Mouse (Mus musculus): ENCODE results near the gene Rab23. TPM values are rescaled to one million over a fixed set of nuclear protein-coding genes. Genes with fewer than 3 reads are reported as not detected.
A peak's percentile ranks its signal among the peaks of the same experiment; 100 is the strongest.

Rab23 gene
- polyA plus RNA-seq, 1 experiment from 2014 or later: 13.5 TPM

- peak overlapping the region; percentile 89 for H3K9ac ChIP-seq (ENCODE audit: low read length)
- peak overlapping the region; percentile 71 to 79 for H3K4me3 ChIP-seq (ENCODE audit: control insufficient read depth in 1 of 2, insufficient read depth in 1 of 2, low read depth in 1 of 2, low read length in 2 of 2)
- H3K27me3 ChIP-seq (ENCODE audit: control insufficient read depth, insufficient read depth, low read length): no peaks in the 10 kb centered on the region
- peak; percentile 33; the same call in 1 of the 2 replicates for ATAC-seq (ENCODE audit: insufficient number of reproducible peaks, insufficient read depth, low FRiP score, low read depth)
- H3K36me3 ChIP-seq (ENCODE audit: control insufficient read depth, insufficient read depth, low read length): peaks cover 18% of the 10 kb centered on the region
- H3K27ac ChIP-seq (replicated peaks in 1 of 2; ENCODE audit: control insufficient read depth in 1 of 2, insufficient read depth in 1 of 2, low read depth in 2 of 2, low read length in 2 of 2): peak overlapping the region; percentile 13 to 73; a peak in 2 of 4 replicates
- no peaks in the 10 kb centered on the region for H3K9me3 ChIP-seq (ENCODE audit: control insufficient read depth, low read length)
- H3K4me2 ChIP-seq (ENCODE audit: low read length): peak overlapping the region; percentile 70
- WGBS: under 1% methylated on average over 14 of the region's 14 CpGs
- peaks cover 7 to 35% of the 10 kb centered on the region in 2 experiments; a peak in 3 of 4 replicates for H3K4me1 ChIP-seq (ENCODE audit: control insufficient read depth in 2 of 2, insufficient read depth in 2 of 2, low read length in 2 of 2)
Observed at GRCm38 (mm10) chr1:33757033-33757413, 37.3 kb downstream of the Rab23 start.

- peak within 1 kb of the TSS; percentile 89 for H3K9ac ChIP-seq (ENCODE audit: low read length)
- H3K4me1 ChIP-seq (ENCODE audit: control insufficient read depth in 2 of 2, insufficient read depth in 2 of 2, low read length in 2 of 2): peaks cover 7 to 35% of the 10 kb centered on the region in 2 experiments; a peak in 3 of 4 replicates
- H3K27ac ChIP-seq (replicated peaks in 1 of 2; ENCODE audit: control insufficient read depth in 1 of 2, insufficient read depth in 1 of 2, low read depth in 2 of 2, low read length in 2 of 2): peak within 1 kb of the TSS; percentile 72 to 73
- H3K27me3 ChIP-seq (ENCODE audit: control insufficient read depth, insufficient read depth, low read length): no peaks in the 10 kb centered on the region
- no peaks in the 10 kb centered on the region for H3K9me3 ChIP-seq (ENCODE audit: control insufficient read depth, low read length)
- H3K4me2 ChIP-seq (ENCODE audit: low read length): peak within 1 kb of the TSS; percentile 70
- H3K36me3 ChIP-seq (ENCODE audit: control insufficient read depth, insufficient read depth, low read length): peaks cover 24% of the 10 kb centered on the region
- H3K4me3 ChIP-seq (ENCODE audit: control insufficient read depth in 1 of 2, insufficient read depth in 1 of 2, low read depth in 1 of 2, low read length in 2 of 2): peak within 1 kb of the TSS; percentile 71 to 79
- ATAC-seq (ENCODE audit: insufficient number of reproducible peaks, insufficient read depth, low FRiP score, low read depth): peak; percentile 87
- under 1% methylated on average over 47 of the region's 61 CpGs for WGBS
Observed at GRCm38 (mm10) chr1:33757491-33758041, 37.9 kb downstream of the Rab23 start, which contains the start of gene Bag2. Gene Bag2 (minus strand): TSS chr1:33757795.

GRCm38 (mm10) chr1:33758488-33758887, 38.8 kb downstream of the Rab23 start:
- Histone ChIP-seq H3K4me1 (ENCODE audit: control insufficient read depth in 2 of 2, insufficient read depth in 2 of 2, low read length in 2 of 2) (peaks cover 7 to 35% of the 10 kb centered on the region in 2 experiments; a peak in 3 of 4 replicates), H3K27me3 (ENCODE audit: control insufficient read depth, insufficient read depth, low read length) (no peaks in the 10 kb centered on the region), H3K36me3 (ENCODE audit: control insufficient read depth, insufficient read depth, low read length) (peaks cover 25% of the 10 kb centered on the region), H3K27ac (replicated peaks in 1 of 2; ENCODE audit: control insufficient read depth in 1 of 2, insufficient read depth in 1 of 2, low read depth in 2 of 2, low read length in 2 of 2) (0 out of 4 replicates have a peak overlapping the region, but pooled peaks of 1 of the 2 experiments have one; percentile 73), H3K9ac (ENCODE audit: low read length) (0 out of 2 replicates have a peak overlapping the region, but pooled peaks have one; percentile 89), H3K4me3 (ENCODE audit: control insufficient read depth in 1 of 2, insufficient read depth in 1 of 2, low read depth in 1 of 2, low read length in 2 of 2) (no peak overlapping the region), H3K4me2 (ENCODE audit: low read length) (0 out of 2 replicates have a peak overlapping the region, but pooled peaks have one; percentile 70), H3K9me3 (ENCODE audit: control insufficient read depth, low read length) (no peaks in the 10 kb centered on the region)
- no peak for ATAC-seq (ENCODE audit: insufficient number of reproducible peaks, insufficient read depth, low FRiP score, low read depth)
- WGBS: 52% methylated on average over 4 of the region's 4 CpGs

- Histone ChIP-seq H3K9me3 (ENCODE audit: control insufficient read depth, low read length) (no peaks in the 10 kb centered on the region), H3K27ac (replicated peaks in 1 of 2; ENCODE audit: control insufficient read depth in 1 of 2, insufficient read depth in 1 of 2, low read depth in 2 of 2, low read length in 2 of 2) (no peak overlapping the region), H3K36me3 (ENCODE audit: control insufficient read depth, insufficient read depth, low read length) (peaks cover 60% of the 10 kb centered on the region), H3K4me3 (ENCODE audit: control insufficient read depth in 1 of 2, insufficient read depth in 1 of 2, low read depth in 1 of 2, low read length in 2 of 2) (no peak overlapping the region), H3K4me2 (ENCODE audit: low read length) (no peak overlapping the region), H3K4me1 (ENCODE audit: control insufficient read depth in 2 of 2, insufficient read depth in 2 of 2, low read length in 2 of 2) (no peaks in the 10 kb centered on the region), H3K27me3 (ENCODE audit: control insufficient read depth, insufficient read depth, low read length) (no peaks in the 10 kb centered on the region), H3K9ac (ENCODE audit: low read length) (no peak overlapping the region)
- no peak for ATAC-seq (ENCODE audit: insufficient number of reproducible peaks, insufficient read depth, low FRiP score, low read depth)
- WGBS: 78% methylated on average over 2 of the region's 2 CpGs
Observed at GRCm38 (mm10) chr1:33763826-33764225, 44.1 kb downstream of the Rab23 start.

- no peak for ATAC-seq (ENCODE audit: insufficient number of reproducible peaks, insufficient read depth, low FRiP score, low read depth)
- H3K9me3 ChIP-seq (ENCODE audit: control insufficient read depth, low read length): no peaks in the 10 kb centered on the region
- no peaks in the 10 kb centered on the region for H3K27me3 ChIP-seq (ENCODE audit: control insufficient read depth, insufficient read depth, low read length)
- H3K4me2 ChIP-seq (ENCODE audit: low read length): no peak overlapping the region
- WGBS: 88% methylated on average over 11 of the region's 11 CpGs
- no peak overlapping the region for H3K27ac ChIP-seq (replicated peaks in 1 of 2; ENCODE audit: control insufficient read depth in 1 of 2, insufficient read depth in 1 of 2, low read depth in 2 of 2, low read length in 2 of 2)
- no peaks in the 10 kb centered on the region for H3K4me1 ChIP-seq (ENCODE audit: control insufficient read depth in 2 of 2, insufficient read depth in 2 of 2, low read length in 2 of 2)
- H3K36me3 ChIP-seq (ENCODE audit: control insufficient read depth, insufficient read depth, low read length): peaks cover 72% of the 10 kb centered on the region
- H3K9ac ChIP-seq (ENCODE audit: low read length): no peak overlapping the region
- no peak overlapping the region for H3K4me3 ChIP-seq (ENCODE audit: control insufficient read depth in 1 of 2, insufficient read depth in 1 of 2, low read depth in 1 of 2, low read length in 2 of 2)
Observed at GRCm38 (mm10) chr1:33765468-33766080, 45.9 kb downstream of the Rab23 start.

GRCm38 (mm10) chr1:33766520-33767508, 47.1 kb downstream of the Rab23 start:
- H3K9ac ChIP-seq (ENCODE audit: low read length): no peak overlapping the region
- H3K4me1 ChIP-seq (ENCODE audit: control insufficient read depth in 2 of 2, insufficient read depth in 2 of 2, low read length in 2 of 2): no peaks in the 10 kb centered on the region
- H3K4me2 ChIP-seq (ENCODE audit: low read length): no peak overlapping the region
- no peak overlapping the region for H3K27ac ChIP-seq (replicated peaks in 1 of 2; ENCODE audit: control insufficient read depth in 1 of 2, insufficient read depth in 1 of 2, low read depth in 2 of 2, low read length in 2 of 2)
- H3K36me3 ChIP-seq (ENCODE audit: control insufficient read depth, insufficient read depth, low read length): peaks cover 72% of the 10 kb centered on the region
- ATAC-seq (ENCODE audit: insufficient number of reproducible peaks, insufficient read depth, low FRiP score, low read depth): no peak
- H3K27me3 ChIP-seq (ENCODE audit: control insufficient read depth, insufficient read depth, low read length): no peaks in the 10 kb centered on the region
- no peak overlapping the region for H3K4me3 ChIP-seq (ENCODE audit: control insufficient read depth in 1 of 2, insufficient read depth in 1 of 2, low read depth in 1 of 2, low read length in 2 of 2)
- WGBS: 91% methylated on average over 16 of the region's 16 CpGs
- no peaks in the 10 kb centered on the region for H3K9me3 ChIP-seq (ENCODE audit: control insufficient read depth, low read length)

- Histone ChIP-seq H3K27me3 (ENCODE audit: control insufficient read depth, insufficient read depth, low read length) (no peaks in the 10 kb centered on the region), H3K36me3 (ENCODE audit: control insufficient read depth, insufficient read depth, low read length) (peaks cover 78% of the 10 kb centered on the region), H3K4me3 (ENCODE audit: control insufficient read depth in 1 of 2, insufficient read depth in 1 of 2, low read depth in 1 of 2, low read length in 2 of 2) (no peak overlapping the region), H3K9ac (ENCODE audit: low read length) (no peak overlapping the region), H3K4me2 (ENCODE audit: low read length) (no peak overlapping the region), H3K27ac (replicated peaks in 1 of 2; ENCODE audit: control insufficient read depth in 1 of 2, insufficient read depth in 1 of 2, low read depth in 2 of 2, low read length in 2 of 2) (no peak overlapping the region), H3K9me3 (ENCODE audit: control insufficient read depth, low read length) (no peaks in the 10 kb centered on the region), H3K4me1 (ENCODE audit: control insufficient read depth in 2 of 2, insufficient read depth in 2 of 2, low read length in 2 of 2) (no peaks in the 10 kb centered on the region)
- no peak for ATAC-seq (ENCODE audit: insufficient number of reproducible peaks, insufficient read depth, low FRiP score, low read depth)
- 96% methylated on average over 1 of the region's 1 CpGs for WGBS
Observed at GRCm38 (mm10) chr1:33768091-33768787, 48.6 kb downstream of the Rab23 start.
